Mouse (Mus musculus): Measurements from ENCODE around the gene Ephb1. TPM values are rescaled to one million over a fixed set of nuclear protein-coding genes. Genes with fewer than 3 reads are reported as not detected.
A peak's percentile ranks its signal among the peaks of the same experiment; 100 is the strongest.

Gene Ephb1
- 6.0 and 6.5 TPM in 2 replicates for polyA plus RNA-seq (2016; fragmentation: Nextera tagmentation; extraction: Ambion mirVana)

- Histone ChIP-seq H3K4me3 (peak within 1 kb of the TSS; percentile 65), H3K27ac (no peak within 1 kb of the TSS), H3K9ac (peak within 1 kb of the TSS; percentile 77), H3K36me3 (no peaks in the 10 kb centered on the region), H3K9me3 (no peaks in the 10 kb centered on the region), H3K27me3 (peaks cover 70% of the 10 kb centered on the region), H3K4me2 (replicated peaks) (peak within 1 kb of the TSS; percentile 100), H3K4me1 (peaks cover 17% of the 10 kb centered on the region)
- under 1% methylated on average over 22 of the region's 22 CpGs for WGBS
- ATAC-seq (ENCODE audit: insufficient number of reproducible peaks, insufficient read depth, low FRiP score, low TSS enrichment): peak; percentile 93
Measured at GRCm38 (mm10) chr9:102354561-102354973, at the start of gene Ephb1. Ephb1 (minus strand) TSS chr9:102354693.

- peaks cover 6% of the 10 kb centered on the region; the same call in 1 of the 2 replicates for H3K27me3 ChIP-seq
- no peaks in the 10 kb centered on the region for H3K4me1 ChIP-seq
- ATAC-seq (ENCODE audit: insufficient number of reproducible peaks, insufficient read depth, low FRiP score, low TSS enrichment): 0 out of 2 replicates have a peak, but pooled peaks have one; percentile 45
- no peaks in the 10 kb centered on the region for H3K36me3 ChIP-seq
- no peak overlapping the region for H3K9ac ChIP-seq
- H3K9me3 ChIP-seq: no peaks in the 10 kb centered on the region
- WGBS: 29% methylated on average over 18 of the region's 18 CpGs
- no peak overlapping the region for H3K4me3 ChIP-seq
- no peak overlapping the region for H3K4me2 ChIP-seq (replicated peaks)
- H3K27ac ChIP-seq: no peak overlapping the region
Measured at GRCm38 (mm10) chr9:102403086-102404021, 48.9 kb upstream of the Ephb1 start.

- WGBS: 53% methylated on average over 3 of the region's 3 CpGs
- no peaks in the 10 kb centered on the region for H3K9me3 ChIP-seq
- H3K9ac ChIP-seq: no peak overlapping the region
- no peak overlapping the region for H3K4me3 ChIP-seq
- peaks cover 6% of the 10 kb centered on the region; the same call in 1 of the 2 replicates for H3K27me3 ChIP-seq
- H3K4me1 ChIP-seq: no peaks in the 10 kb centered on the region
- ATAC-seq (ENCODE audit: insufficient number of reproducible peaks, insufficient read depth, low FRiP score, low TSS enrichment): no peak
- no peaks in the 10 kb centered on the region for H3K36me3 ChIP-seq
- H3K4me2 ChIP-seq (replicated peaks): no peak overlapping the region
- no peak overlapping the region for H3K27ac ChIP-seq
Measured at GRCm38 (mm10) chr9:102402671-102403070, 48.2 kb upstream of the Ephb1 start.

GRCm38 (mm10) chr9:102388266-102388665 lies 33.8 kb upstream of the Ephb1 start:
- Histone ChIP-seq H3K4me1 (no peaks in the 10 kb centered on the region), H3K27me3 (no peaks in the 10 kb centered on the region), H3K9ac (no peak overlapping the region), H3K27ac (no peak overlapping the region), H3K9me3 (no peaks in the 10 kb centered on the region), H3K4me3 (no peak overlapping the region), H3K36me3 (no peaks in the 10 kb centered on the region), H3K4me2 (replicated peaks) (no peak overlapping the region)
- no peak for ATAC-seq (ENCODE audit: insufficient number of reproducible peaks, insufficient read depth, low FRiP score, low TSS enrichment)
- 43% methylated on average over 8 of the region's 8 CpGs for WGBS

- WGBS: 88% methylated on average over 9 of the region's 9 CpGs
- Histone ChIP-seq H3K9ac (no peak overlapping the region), H3K4me2 (replicated peaks) (no peak overlapping the region), H3K36me3 (no peaks in the 10 kb centered on the region), H3K27me3 (no peaks in the 10 kb centered on the region), H3K4me1 (no peaks in the 10 kb centered on the region), H3K4me3 (no peak overlapping the region), H3K9me3 (no peaks in the 10 kb centered on the region), H3K27ac (no peak overlapping the region)
- no peak for ATAC-seq (ENCODE audit: insufficient number of reproducible peaks, insufficient read depth, low FRiP score, low TSS enrichment)
Measured at GRCm38 (mm10) chr9:102386816-102387215, 32.3 kb upstream of the Ephb1 start.

GRCm38 (mm10) chr9:102380235-102380634 lies 25.7 kb upstream of the Ephb1 start:
- Histone ChIP-seq H3K36me3 (no peaks in the 10 kb centered on the region), H3K9ac (no peak overlapping the region), H3K4me1 (peaks cover 3% of the 10 kb centered on the region; the same call in 1 of the 2 replicates), H3K4me3 (no peak overlapping the region), H3K27ac (no peak overlapping the region), H3K27me3 (no peaks in the 10 kb centered on the region), H3K4me2 (replicated peaks) (no peak overlapping the region), H3K9me3 (no peaks in the 10 kb centered on the region)
- WGBS: 91% methylated on average over 2 of the region's 2 CpGs
- no peak for ATAC-seq (ENCODE audit: insufficient number of reproducible peaks, insufficient read depth, low FRiP score, low TSS enrichment)

GRCm38 (mm10) chr9:102374661-102375060 lies 20.2 kb upstream of the Ephb1 start:
- Histone ChIP-seq H3K4me3 (no peak overlapping the region), H3K4me2 (replicated peaks) (no peak overlapping the region), H3K9ac (no peak overlapping the region), H3K9me3 (no peaks in the 10 kb centered on the region), H3K27ac (no peak overlapping the region), H3K36me3 (no peaks in the 10 kb centered on the region), H3K27me3 (no peaks in the 10 kb centered on the region), H3K4me1 (peaks cover 6% of the 10 kb centered on the region; the same call in 1 of the 2 replicates)
- WGBS: 89% methylated on average over 5 of the region's 5 CpGs
- ATAC-seq (ENCODE audit: insufficient number of reproducible peaks, insufficient read depth, low FRiP score, low TSS enrichment): no peak

GRCm38 (mm10) chr9:102373886-102374285 lies 19.4 kb upstream of the Ephb1 start:
- no peaks in the 10 kb centered on the region for H3K36me3 ChIP-seq
- H3K27me3 ChIP-seq: no peaks in the 10 kb centered on the region
- H3K4me1 ChIP-seq: peaks cover 6% of the 10 kb centered on the region; the same call in 1 of the 2 replicates
- WGBS: 77% methylated on average over 5 of the region's 5 CpGs
- no peak overlapping the region for H3K4me3 ChIP-seq
- no peaks in the 10 kb centered on the region for H3K9me3 ChIP-seq
- H3K4me2 ChIP-seq (replicated peaks): no peak overlapping the region
- H3K27ac ChIP-seq: no peak overlapping the region
- no peak for ATAC-seq (ENCODE audit: insufficient number of reproducible peaks, insufficient read depth, low FRiP score, low TSS enrichment)
- no peak overlapping the region for H3K9ac ChIP-seq

GRCm38 (mm10) chr9:102371936-102372335 lies 17.4 kb upstream of the Ephb1 start:
- peak overlapping the region; percentile 30; the same call in 1 of the 2 replicates for H3K27ac ChIP-seq
- ATAC-seq (ENCODE audit: insufficient number of reproducible peaks, insufficient read depth, low FRiP score, low TSS enrichment): no peak
- H3K36me3 ChIP-seq: no peaks in the 10 kb centered on the region
- no peak overlapping the region for H3K4me3 ChIP-seq
- no peak overlapping the region for H3K9ac ChIP-seq
- no peak overlapping the region for H3K4me2 ChIP-seq (replicated peaks)
- H3K27me3 ChIP-seq: no peaks in the 10 kb centered on the region
- H3K4me1 ChIP-seq: peaks cover 6% of the 10 kb centered on the region; the same call in 1 of the 2 replicates
- 89% methylated on average over 3 of the region's 3 CpGs for WGBS
- H3K9me3 ChIP-seq: no peaks in the 10 kb centered on the region

GRCm38 (mm10) chr9:102371036-102371770 lies 16.7 kb upstream of the Ephb1 start:
- no peaks in the 10 kb centered on the region for H3K27me3 ChIP-seq
- no peak overlapping the region for H3K9ac ChIP-seq
- peaks cover 6% of the 10 kb centered on the region; the same call in 1 of the 2 replicates for H3K4me1 ChIP-seq
- no peaks in the 10 kb centered on the region for H3K9me3 ChIP-seq
- ATAC-seq (ENCODE audit: insufficient number of reproducible peaks, insufficient read depth, low FRiP score, low TSS enrichment): no peak
- H3K36me3 ChIP-seq: no peaks in the 10 kb centered on the region
- no peak overlapping the region for H3K27ac ChIP-seq
- H3K4me3 ChIP-seq: no peak overlapping the region
- 48% methylated on average over 14 of the region's 14 CpGs for WGBS
- no peak overlapping the region for H3K4me2 ChIP-seq (replicated peaks)

GRCm38 (mm10) chr9:102370141-102370540 lies 15.6 kb upstream of the Ephb1 start:
- H3K4me1 ChIP-seq: peaks cover 6% of the 10 kb centered on the region; the same call in 1 of the 2 replicates
- no peaks in the 10 kb centered on the region for H3K9me3 ChIP-seq
- no peak for ATAC-seq (ENCODE audit: insufficient number of reproducible peaks, insufficient read depth, low FRiP score, low TSS enrichment)
- H3K36me3 ChIP-seq: no peaks in the 10 kb centered on the region
- no peak overlapping the region for H3K27ac ChIP-seq
- no peak overlapping the region for H3K4me3 ChIP-seq
- WGBS: 55% methylated on average over 8 of the region's 8 CpGs
- H3K9ac ChIP-seq: no peak overlapping the region
- no peaks in the 10 kb centered on the region for H3K27me3 ChIP-seq
- no peak overlapping the region for H3K4me2 ChIP-seq (replicated peaks)

All from embryonic facial prominence, embryonic 12.5 days (tissue).